Mouse (Mus musculus) erythroblast, adult 5-6 weeks (primary cell): ENCODE results near the gene Dnajb13. TPM values are rescaled to one million over a fixed set of nuclear protein-coding genes. Genes with fewer than 3 reads are reported as not detected.

Source experiments
- ATAC-seq: replicated peaks from 2 replicates; pipeline ENCODE4 v1.8.0; 2016; ENCODE audit warnings: moderate number of reproducible peaks, mild to moderate bottlenecking, moderate TSS enrichment, inconsistent platforms; ENCODE audit not compliant: poor library complexity, low FRiP score, severe bottlenecking
- total RNA-seq, 2 experiments: library from RNA; stranded (forward) in 1 of 2; stranded (reverse) in 1 of 2; fragments of 150-400 nt in 1 of 2; fragments of 200-764, 138-1000 nt in 1 of 2; gene quantifications; 2 replicates each; pipeline versions ENCODE4 v1.2.3 to v1.2.4; 2015 to 2017; ENCODE audit warnings: low replicate concordance in 2 of 2

Gene Dnajb13
- 1.5 TPM in 1 of 2 replicates, not detected in the other for total RNA-seq (2015; ENCODE audit: low replicate concordance)
- total RNA-seq (2017; ENCODE audit: low replicate concordance), result 2.6 and 9.2 TPM in 2 replicates

DNA sequence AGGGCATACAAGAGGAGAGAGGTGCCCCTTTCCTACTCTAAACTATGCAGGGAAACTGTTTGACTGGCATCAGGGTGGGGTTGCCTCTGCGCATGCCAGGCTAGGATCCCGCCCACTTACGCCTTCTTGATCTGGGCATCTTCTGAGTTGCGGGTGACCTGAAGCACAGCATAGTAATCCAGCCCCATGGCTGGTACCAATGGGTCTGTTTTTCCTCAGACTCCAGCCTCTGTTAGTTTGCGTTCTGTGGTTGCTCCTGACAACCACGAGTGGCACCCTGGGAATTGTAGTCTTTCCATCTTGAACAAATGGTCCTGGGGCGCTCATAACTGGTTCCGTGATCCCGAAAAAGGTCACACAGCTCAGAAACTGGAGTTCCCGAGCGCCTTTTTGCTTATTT lies at the start of gene Dnajb13:
TSS of gene Dnajb13 (minus strand) at position 388 of the 400 bp plus-strand sequence.
- 0 out of 2 replicates have a peak, but pooled peaks have one; percentile 19 for ATAC-seq

DNA sequence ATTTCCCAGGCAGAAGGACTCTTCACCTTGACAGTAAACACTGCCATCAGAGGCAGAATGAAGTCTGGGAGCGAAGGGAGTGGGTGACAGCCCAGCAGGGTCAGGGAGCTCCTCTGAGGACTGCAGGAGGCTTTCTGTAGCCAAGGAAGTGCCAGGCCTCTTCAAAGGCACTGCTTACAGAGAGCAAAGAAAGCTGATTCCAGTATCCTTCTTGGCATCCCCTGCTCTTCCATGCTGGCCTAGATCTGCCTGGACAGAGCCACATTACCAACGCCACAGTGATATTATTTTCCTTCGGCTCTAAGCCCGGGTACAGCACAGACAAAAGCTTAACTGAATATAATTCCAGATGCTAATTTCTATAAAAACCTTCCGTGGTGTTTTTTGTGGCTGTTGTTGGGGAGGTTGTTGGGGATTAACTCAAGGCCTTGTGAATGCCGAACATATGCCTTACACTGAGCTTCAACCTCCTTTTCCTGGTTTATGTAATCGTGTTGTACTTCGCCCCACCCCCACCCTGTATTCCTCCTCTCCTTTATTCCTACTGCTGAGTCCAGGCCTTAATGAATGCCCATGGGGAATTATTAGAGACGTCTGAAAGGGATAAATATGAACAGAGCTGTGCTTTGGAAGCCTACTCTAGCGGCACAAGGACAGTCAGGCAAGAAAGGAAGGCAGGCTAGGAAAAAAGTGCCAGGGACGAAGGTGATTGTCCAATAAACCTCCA lies 47.3 kb upstream of the Dnajb13 start:
- ATAC-seq, result no peak

DNA sequence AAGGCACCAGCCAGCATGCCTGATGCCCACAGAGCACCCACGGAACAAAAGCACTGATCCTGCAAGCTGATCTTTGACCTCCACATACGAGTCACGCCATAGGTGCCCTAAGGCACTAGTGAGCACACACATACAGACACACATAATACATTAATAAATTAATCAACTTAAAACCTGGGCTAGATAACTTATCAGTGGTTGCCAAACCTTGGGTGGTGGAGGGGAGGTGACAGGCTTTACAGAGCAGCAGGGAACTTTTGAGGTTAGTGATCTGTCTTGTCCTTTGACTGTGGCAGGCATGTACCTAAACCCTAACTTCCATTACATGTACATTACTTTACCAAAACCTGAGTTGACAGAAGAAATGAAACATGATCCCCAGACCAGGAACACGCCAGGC lies 44.6 kb upstream of the Dnajb13 start:
- peak; percentile 83 for ATAC-seq

DNA sequence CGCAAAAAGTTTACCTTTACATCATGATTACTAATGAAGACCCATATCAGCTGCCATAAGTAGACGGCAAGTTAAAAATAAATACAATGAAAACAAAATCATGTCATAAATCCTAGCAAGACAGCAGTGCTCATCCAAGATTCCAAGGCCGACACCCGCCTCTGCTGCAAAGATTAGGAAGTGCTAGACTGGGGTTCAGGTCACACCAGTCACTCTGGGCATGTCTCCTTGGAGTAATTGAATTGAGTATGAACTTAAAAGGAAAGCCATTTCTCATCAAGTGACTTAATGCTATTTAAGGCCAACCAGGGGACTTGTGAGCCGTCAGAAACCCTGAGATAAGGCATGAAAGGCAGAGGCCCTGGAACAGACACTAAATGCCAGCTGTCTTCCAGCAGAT lies 42.5 kb upstream of the Dnajb13 start:
- no peak for ATAC-seq

DNA sequence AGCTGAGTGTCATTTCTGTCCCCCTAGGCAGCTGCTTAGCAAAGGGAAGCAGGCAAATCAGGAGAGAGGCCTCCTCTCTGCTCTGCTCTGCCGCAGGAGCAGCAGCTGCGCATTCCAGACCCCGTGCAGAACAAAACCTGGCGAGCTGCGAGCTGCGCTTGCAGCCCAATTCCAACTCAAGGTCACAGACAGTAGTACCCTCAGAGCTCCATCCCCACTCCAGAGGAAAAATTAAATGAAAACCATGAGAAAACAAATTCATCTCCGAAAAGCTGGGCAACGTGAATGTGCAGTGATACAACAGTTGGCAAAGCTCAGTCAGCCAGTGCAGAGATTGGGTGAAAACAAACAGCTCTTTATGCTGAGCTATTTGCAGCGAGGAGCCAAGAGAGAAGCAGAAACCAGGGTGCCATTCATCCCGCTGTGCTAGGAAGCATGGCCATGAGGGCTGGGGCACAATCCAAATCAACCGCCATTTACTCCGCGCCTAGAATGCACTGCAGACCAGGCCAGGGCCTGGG lies 40.7 kb upstream of the Dnajb13 start:
- ATAC-seq, result no peak

DNA sequence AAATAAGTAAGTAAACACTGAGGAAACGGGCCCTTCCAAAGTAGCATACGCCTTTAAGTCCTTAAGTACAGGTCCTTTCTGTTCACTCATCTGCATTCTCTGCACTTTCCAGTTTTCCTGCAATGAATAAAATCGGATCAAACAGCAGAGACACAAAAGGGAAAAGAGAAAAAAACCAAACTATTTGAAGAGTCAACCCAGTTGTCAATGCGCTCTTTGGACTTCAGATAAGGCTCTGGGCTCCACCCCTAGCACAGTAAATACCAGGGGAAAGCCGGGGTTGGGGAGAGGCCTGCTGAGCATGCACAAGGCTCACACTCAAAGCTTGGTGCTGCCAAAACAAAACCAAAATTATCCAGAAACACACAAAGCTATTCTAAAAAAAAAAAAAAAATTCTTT lies 40.2 kb upstream of the Dnajb13 start:
- no peak for ATAC-seq

DNA sequence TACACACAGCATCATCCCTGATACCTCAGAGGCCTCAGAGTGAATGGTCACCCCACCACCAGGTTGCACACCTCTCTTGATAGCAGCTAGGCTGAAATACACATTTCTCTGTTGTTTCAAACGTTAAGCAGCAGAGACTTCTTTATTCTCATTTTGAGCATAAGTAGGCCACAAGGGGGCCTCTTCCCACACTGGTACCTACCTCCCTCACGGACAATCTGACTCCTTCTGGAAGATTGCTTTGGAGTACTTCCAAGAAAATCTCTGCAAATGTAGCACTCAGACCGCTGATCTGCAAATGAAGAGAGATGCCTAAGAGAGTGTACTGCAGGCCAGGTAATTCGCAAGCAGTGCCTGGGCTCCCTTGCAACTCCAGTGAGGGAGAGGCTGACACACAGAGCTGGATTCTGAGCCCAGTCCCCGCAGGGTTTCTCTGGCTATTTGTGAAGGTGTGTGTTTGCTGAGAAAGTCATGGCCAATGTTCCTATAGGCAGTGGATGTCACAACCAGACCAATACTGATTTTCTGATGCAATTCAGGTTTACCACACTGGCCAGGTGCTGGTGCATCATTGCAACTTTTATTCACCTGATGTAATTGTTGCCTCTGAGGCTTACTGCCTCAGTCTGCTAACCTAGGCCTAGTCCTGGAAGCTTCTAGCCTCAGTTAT lies 35.7 kb upstream of the Dnajb13 start:
- no peak for ATAC-seq

DNA sequence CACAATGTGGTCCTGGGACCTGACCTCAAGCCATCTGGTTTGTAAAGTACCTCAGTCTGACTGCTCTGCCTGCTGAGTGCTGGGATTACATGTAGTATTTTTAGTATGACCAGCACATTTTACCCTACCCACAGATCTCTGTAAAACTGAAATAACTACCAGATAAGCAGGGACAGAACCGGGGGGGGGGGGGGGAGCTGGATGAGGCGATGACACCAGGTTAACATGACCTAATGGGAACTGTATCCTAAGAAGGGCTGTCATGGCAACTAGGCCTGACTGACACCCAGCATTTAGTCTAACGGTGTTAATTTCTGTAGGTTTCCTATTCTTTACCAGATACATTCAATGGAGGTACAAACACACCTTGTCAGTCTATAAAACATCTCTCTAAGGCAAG lies 35.0 kb upstream of the Dnajb13 start:
- no peak for ATAC-seq

DNA sequence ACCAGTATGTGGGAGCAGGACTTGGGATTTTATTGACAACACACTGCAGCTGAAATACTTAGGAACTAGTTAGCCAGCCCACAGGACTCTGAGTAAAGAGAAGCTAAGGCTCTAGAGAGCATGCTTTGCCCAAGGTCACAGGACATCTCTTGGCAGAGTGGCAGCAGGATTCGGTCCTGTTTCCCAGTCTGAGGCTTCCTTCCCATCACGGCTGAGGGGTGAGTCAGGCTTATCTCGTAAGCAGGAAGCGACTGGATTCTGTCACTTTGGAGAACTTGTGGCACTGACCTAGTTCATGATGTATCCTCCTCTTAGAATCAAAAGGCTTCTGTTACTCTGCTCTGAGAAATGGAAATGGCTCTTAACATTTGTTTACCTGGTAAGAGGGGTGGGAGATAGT lies 32.9 kb upstream of the Dnajb13 start:
- ATAC-seq, result no peak

DNA sequence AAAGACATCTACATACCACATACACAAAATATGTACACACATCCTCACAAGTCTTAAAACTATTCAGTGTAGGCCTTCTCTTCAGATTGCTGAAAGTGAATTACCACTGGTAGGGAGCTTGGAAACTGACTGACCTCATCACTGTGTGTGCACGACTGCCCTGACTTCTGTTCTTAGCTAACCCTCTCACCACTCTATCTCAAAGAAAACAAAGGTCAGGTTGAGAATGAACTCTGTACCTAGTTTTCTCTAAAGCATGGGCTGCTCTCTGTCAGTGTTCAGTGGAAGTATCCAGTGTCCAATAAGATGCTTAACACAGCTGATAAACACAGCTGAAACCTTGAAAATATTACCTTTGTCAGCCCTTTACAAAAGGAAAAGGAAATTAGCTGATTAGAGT lies 29.7 kb upstream of the Dnajb13 start:
- ATAC-seq, result no peak

DNA sequence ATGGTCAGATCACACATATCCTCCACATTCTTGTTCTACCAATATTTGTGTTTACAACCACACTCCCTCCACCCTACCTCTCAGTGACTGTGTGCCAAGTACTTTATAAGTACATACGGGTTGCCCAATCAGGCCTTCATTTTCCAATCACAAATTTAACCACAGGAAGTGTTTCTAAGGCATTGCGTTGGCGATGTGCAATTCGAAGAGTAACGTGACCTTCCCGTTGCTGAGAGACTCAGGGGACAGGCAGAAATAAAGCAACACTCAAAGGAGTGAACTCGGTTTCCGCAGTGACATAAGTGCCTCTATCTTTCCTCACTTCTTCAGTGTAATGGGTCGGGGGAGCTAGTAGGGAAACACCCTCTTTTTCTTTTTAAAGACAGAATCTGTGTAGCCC lies 24.8 kb upstream of the Dnajb13 start:
- ATAC-seq, result no peak

DNA sequence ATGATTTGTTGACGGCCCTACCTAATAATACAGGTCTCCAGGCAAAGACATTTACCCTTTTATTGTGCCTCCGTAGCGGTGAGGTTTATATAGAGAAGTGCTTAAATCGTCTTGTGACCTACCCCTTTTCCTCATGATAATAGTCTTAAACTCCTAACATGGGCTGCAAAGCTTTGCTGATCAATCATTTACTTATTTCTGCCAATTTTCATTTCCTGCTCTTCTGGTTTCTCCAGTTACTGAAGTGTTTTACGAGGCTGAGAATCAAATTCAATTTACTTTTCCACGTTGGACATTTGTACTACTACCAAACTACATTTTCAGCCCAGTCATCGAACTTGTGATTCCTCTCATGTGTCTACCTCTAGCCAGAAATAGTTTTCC lies 22.8 kb upstream of the Dnajb13 start:
- ATAC-seq, result no peak

DNA sequence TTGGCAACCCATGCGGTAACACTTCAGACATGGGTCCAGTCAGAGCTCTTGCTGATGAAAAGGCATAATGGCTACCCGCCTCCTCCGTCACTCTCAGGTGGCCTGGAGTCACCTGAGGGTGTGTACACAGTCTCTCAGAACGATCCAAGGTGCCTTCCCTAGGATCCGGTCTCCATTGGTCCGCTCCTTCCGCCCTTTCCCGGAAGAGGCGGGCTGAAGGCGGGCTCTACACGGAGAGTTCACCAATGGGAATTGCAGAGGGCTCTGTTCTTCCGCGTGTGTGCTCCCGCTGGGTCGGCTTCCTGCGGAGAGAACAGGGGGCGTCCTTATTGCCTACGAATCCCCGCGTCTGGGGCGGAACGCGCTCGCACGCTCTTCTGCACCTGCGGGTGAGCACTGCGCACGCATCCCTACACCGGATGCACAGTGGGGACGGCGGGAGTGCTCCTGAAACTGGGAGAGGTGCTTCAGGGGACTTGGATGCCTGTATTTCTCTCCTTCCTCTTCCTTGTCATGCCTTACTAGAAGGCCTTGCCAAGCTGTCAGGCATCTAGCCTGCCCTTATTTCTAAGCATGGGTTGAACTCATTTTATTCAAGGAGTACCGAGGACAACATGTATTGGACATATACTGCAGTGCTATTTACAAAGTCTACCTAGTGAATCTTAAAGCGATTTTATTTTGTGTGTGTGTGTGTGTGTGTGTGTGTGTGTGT lies 22.2 kb upstream of the Dnajb13 start, which contains the start of gene Coa4:
TSS of gene Coa4 (plus strand) at position 268 of the 715 bp plus-strand sequence.
- ATAC-seq, result peak; percentile 99

DNA sequence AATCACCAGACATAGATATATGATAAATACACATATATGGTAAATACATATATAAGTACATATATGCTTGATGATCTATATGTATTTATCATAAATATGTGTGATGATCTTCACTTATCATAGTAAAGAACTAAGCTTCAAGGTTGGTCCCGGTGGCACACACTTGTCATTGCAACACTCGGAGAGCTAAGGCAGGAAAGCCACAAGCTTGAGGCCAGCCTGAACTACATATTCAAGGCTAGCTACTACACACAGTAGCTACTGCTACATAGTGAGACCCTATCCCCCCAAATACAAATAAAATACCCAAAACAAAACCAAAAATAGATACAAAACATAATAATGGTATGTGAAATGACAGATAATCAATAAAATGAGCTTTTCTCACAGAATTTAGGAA lies 21.1 kb upstream of the Dnajb13 start:
- no peak for ATAC-seq

DNA sequence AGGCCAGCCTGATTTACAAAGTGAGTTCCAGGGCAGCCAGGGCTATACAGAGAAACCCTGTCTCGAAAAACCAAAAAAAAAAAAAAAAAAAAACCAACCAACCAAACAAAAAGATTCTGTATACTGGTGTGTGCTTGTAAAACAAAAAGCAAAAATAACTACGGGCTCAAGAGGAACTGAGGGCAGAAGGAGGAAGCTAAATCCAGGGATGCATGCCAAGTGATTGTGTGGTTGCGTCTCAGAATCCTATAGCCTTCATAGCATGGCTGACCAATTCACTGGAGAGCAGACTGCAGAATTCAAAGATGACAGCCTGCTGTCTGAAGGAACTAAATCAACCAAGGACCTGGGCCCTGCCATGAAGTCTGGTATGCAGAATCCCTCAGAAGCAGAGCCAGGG lies 19.5 kb upstream of the Dnajb13 start:
- no peak for ATAC-seq

DNA sequence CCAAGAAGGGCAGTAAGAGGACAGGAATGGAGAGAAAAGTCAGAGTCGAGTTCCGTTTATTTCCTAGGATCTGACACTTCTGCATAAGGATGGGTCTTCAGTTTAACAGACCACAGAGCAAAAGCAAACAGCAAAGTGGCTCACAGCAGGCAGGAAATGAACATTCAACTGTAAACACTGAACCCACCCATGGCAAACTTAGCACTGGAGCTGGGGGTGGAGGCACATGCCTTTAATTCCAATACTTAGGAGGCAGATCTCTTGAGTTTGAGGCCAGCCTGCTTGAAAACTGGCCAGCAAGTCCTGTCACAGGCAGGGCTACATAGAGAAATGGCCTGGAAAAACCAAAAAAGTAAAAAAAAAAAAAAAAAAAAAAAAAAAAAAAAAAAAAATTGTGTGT lies 18.7 kb upstream of the Dnajb13 start:
- ATAC-seq, result no peak

DNA sequence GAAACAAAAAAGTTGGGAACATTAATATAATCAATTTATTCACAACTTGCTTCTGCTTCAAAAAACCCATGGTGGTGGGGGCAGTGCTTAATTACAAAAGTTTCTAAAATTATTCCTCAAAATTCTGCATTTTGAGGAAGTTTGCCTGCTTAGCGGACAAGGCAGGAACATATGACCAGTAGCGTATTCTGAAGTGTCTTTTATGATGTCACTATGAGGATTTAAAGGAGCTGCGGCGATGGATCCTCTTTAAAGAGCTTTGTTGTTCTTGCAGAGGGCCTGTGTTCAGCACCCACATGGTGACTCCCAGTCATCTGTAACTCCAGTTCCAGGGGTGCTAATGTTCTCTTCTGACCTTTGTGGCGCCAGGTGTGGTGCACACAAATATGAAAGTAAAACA lies 16.0 kb upstream of the Dnajb13 start:
- ATAC-seq, result no peak

DNA sequence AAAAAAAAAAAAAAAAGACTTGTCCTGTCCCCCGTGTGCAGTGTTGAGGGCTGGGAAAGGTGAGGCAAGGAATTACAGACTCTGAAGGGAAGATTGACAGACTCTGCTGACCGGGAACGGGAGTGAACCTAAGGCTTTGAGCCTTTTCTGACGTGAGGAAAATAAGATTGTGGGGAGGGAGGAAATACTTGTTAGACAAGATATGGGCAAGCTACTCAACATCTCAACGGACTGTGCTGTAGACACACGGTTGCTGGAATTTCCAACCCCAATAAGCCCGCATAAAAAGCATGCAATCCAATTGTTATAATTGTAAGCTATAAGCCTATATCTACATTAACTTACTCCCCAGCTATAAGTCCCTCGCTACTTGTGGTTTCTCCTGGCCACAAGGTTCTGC lies 9.9 kb upstream of the Dnajb13 start:
- ATAC-seq, result no peak

DNA sequence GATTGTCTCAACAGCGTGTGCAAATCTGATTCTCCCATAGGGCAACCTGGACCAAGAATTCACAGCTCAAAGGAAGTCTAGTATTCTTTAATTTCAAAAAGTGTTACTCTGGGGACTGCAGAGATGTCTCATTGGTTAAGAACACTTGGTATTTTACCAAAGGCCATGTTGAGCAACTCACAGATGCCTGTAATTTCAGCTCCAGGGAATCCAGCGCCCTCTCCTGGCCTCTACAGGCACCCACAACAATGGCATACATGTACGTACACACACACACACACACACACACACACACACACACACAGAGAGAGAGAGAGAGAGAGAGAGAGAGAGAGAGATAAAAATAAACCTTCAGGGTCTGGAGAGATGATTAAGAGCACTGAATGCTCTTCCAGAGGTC lies 7.5 kb upstream of the Dnajb13 start:
- no peak for ATAC-seq

DNA sequence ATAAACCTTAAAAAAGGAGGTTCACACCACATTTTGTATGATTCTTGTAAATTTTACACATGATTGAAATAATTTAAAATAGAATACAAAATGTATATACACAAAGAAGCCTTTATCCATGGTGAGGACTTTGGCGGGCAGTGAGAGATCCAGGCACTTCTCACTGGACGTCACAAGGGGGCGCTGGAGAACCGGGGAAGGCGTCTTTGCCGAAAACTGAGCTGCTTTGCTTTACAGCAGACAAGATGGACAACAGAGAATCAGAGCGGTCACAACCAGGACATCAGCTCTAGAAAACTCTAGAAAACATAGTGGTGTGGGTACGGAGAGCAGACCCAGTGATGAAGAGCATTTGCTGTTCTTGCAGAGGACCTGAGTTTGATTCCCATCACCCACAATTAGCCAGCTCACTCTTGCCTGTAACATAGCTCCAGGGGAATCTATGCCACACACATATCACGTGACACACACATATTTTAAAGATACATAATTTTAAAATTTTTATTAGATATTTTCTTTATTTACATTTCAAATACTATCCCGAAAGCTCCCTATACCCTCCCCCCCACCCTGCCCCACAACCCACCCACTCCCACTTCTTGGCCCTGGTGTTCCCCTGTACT lies 6.0 kb upstream of the Dnajb13 start:
- ATAC-seq, result peak; percentile 93
